In genomic region chr8:66503381-66503780, GRCm38 (mm10) we compare ENCODE assay signal across 39 mouse cellular contexts. TPM values are rescaled to one million over a fixed set of nuclear protein-coding genes. Genes with fewer than 3 reads are reported as not detected.
"Had no signal": no experiment of that assay in that cellular context is flagged by ENCODE, and none has a peak within 500 bp of the region (broad histone marks: within the 10 kb centered on the region; RNA-seq: fewer than 3 reads in every experiment).

No protein-coding gene starts in this region.

- H3K36me3 ChIP-seq: limb, embryonic 10.5 days; limb, embryonic 12.5 days; limb, embryonic 13.5 days; limb, embryonic 15.5 days; liver, embryonic 12.5 days; liver, embryonic 13.5 days; liver, embryonic 15.5 days; lung, embryonic 15.5 days; midbrain, embryonic 10.5 days; midbrain, embryonic 12.5 days; midbrain, embryonic 13.5 days; midbrain, embryonic 15.5 days had no signal

- H3K9ac ChIP-seq: limb, embryonic 12.5 days; limb, embryonic 13.5 days; limb, embryonic 15.5 days; liver, embryonic 12.5 days; liver, embryonic 13.5 days; liver, embryonic 14.5 days; liver, embryonic 15.5 days; liver, postnatal 0 days; lung, embryonic 14.5 days; lung, embryonic 15.5 days; midbrain, embryonic 12.5 days; midbrain, embryonic 13.5 days; midbrain, embryonic 15.5 days had no signal

- DNase-seq: left cerebral cortex, postnatal 4 days; liver; liver, embryonic 13.5 days; liver, postnatal 0 days; lung, adult 18-20 months; lung, adult 2 months; lung, embryonic 14.5 days; lung, postnatal 10 days; lung, postnatal 14 days; lung, postnatal 36 days; lung, postnatal 4 days; midbrain, embryonic 14.5 days had no signal

- H3K4me3 ChIP-seq: limb, embryonic 10.5 days; limb, embryonic 12.5 days; limb, embryonic 13.5 days; limb, embryonic 15.5 days; liver, embryonic 12.5 days; liver, embryonic 13.5 days; liver, embryonic 15.5 days; lung, embryonic 15.5 days; megakaryocyte, embryonic 14.5 days; midbrain, embryonic 10.5 days; midbrain, embryonic 12.5 days; midbrain, embryonic 13.5 days; midbrain, embryonic 15.5 days; myocyte had no signal

- H3K27ac ChIP-seq: limb, embryonic 10.5 days; limb, embryonic 12.5 days; limb, embryonic 13.5 days; limb, embryonic 15.5 days; liver, embryonic 12.5 days; liver, embryonic 13.5 days; liver, embryonic 14.5 days; liver, embryonic 15.5 days; lung, embryonic 15.5 days; macrophage; midbrain, embryonic 10.5 days; midbrain, embryonic 12.5 days; midbrain, embryonic 13.5 days; midbrain, embryonic 15.5 days had no signal

- H3K9me3 ChIP-seq: limb, embryonic 10.5 days; limb, embryonic 12.5 days; limb, embryonic 13.5 days; limb, embryonic 15.5 days; liver, embryonic 12.5 days; liver, embryonic 13.5 days; liver, embryonic 15.5 days; lung, embryonic 15.5 days; megakaryocyte, embryonic 14.5 days; midbrain, embryonic 10.5 days; midbrain, embryonic 12.5 days; midbrain, embryonic 13.5 days; midbrain, embryonic 15.5 days had no signal

- H3K4me1 ChIP-seq: limb, embryonic 10.5 days; limb, embryonic 12.5 days; limb, embryonic 13.5 days; limb, embryonic 15.5 days; liver, embryonic 12.5 days; liver, embryonic 13.5 days; liver, embryonic 15.5 days; lung, embryonic 15.5 days; midbrain, embryonic 10.5 days; midbrain, embryonic 12.5 days; midbrain, embryonic 13.5 days; midbrain, embryonic 15.5 days had no signal

- H3K4me2 ChIP-seq: limb, embryonic 12.5 days; limb, embryonic 13.5 days; limb, embryonic 15.5 days; liver, embryonic 11.5 days; liver, embryonic 12.5 days; liver, embryonic 13.5 days; liver, embryonic 15.5 days; lung, embryonic 14.5 days; lung, embryonic 15.5 days; midbrain, embryonic 11.5 days; midbrain, embryonic 12.5 days; midbrain, embryonic 13.5 days; midbrain, embryonic 15.5 days had no signal

- H3K27me3 ChIP-seq: limb, embryonic 12.5 days; limb, embryonic 13.5 days; limb, embryonic 15.5 days; liver, embryonic 12.5 days; liver, embryonic 13.5 days; liver, embryonic 15.5 days; lung, embryonic 15.5 days; megakaryocyte, embryonic 14.5 days; midbrain, embryonic 12.5 days; midbrain, embryonic 13.5 days; midbrain, embryonic 15.5 days had no signal

RNA-seq across cellular contexts. Expression of gene Tktl2, which starts 8.2 kb away (rescaled TPM):
- total RNA-seq: liver, adult 2 months; megakaryocyte progenitor cell, adult 5-6 weeks; megakaryocyte-erythroid progenitor cell, adult 5-6 weeks; monocyte, adult 5-6 weeks had no signal
- polyA plus RNA-seq: limb, embryonic 10.5 days; limb, embryonic 11.5 days; limb, embryonic 12.5 days; limb, embryonic 13.5 days; limb, embryonic 14.5 days; limb, embryonic 15.5 days; liver, adult 2 months; liver, embryonic 11.5 days; liver, embryonic 12.5 days; liver, embryonic 13.5 days; liver, embryonic 14.5 days; liver, embryonic 15.5 days; liver, embryonic 16.5 days; liver, postnatal 0 days; lung, adult 2 months; lung, embryonic 14.5 days; lung, embryonic 15.5 days; lung, embryonic 16.5 days; lung, postnatal 0 days; macrophage; midbrain, embryonic 10.5 days; midbrain, embryonic 11.5 days; myocyte; neural tube, embryonic 11.5 days had no signal
